Mouse (Mus musculus) splenic B cell, adult 2 months (primary cell): ENCODE measurements around the gene Cdpf1.
"Not testable (repeated sequence)": the region's sequence is repeated elsewhere in the genome, so short reads cannot be mapped to it uniquely, and the experiment has no call there.

ENCODE experiments used
- DNase-seq: peaks from one replicate; pipeline ENCODE4 v3.0.0-alpha.2; 2011; ENCODE audit warnings: low read depth, low spot score
- H3K27me3 ChIP-seq: 2 replicates; pipeline ENCODE4 v1.6.1; 2012; ENCODE audit warnings: mild to moderate bottlenecking, low read length, moderate library complexity, mixed read lengths; ENCODE audit not compliant: control insufficient read depth, poor library complexity, insufficient read depth, severe bottlenecking
- H3K36me3 ChIP-seq: 2 replicates; pipeline ENCODE4 v1.6.1; 2012; ENCODE audit warnings: mild to moderate bottlenecking, low read length, moderate library complexity, mixed read lengths; ENCODE audit not compliant: control insufficient read depth, poor library complexity, insufficient read depth, severe bottlenecking

Gene Cdpf1

GRCm38 (mm10) chr15:85788633-85789032 lies 22.9 kb downstream of the Cdpf1 start:
- no peak for DNase-seq
- no peaks in the 10 kb centered on the region for H3K36me3 ChIP-seq
- no peaks in the 10 kb centered on the region for H3K27me3 ChIP-seq

- no peak for DNase-seq
- Histone ChIP-seq H3K36me3 (no peaks in the 10 kb centered on the region), H3K27me3 (no peaks in the 10 kb centered on the region)
Observed at GRCm38 (mm10) chr15:85788051-85788450, 23.4 kb downstream of the Cdpf1 start.

- Histone ChIP-seq H3K27me3 (no peaks in the 10 kb centered on the region), H3K36me3 (no peaks in the 10 kb centered on the region)
- DNase-seq = no peak
Observed at GRCm38 (mm10) chr15:85787482-85787881, 24.0 kb downstream of the Cdpf1 start.

GRCm38 (mm10) chr15:85786711-85787110 lies 24.8 kb downstream of the Cdpf1 start:
- Histone ChIP-seq H3K27me3 (no peaks in the 10 kb centered on the region), H3K36me3 (no peaks in the 10 kb centered on the region)
- DNase-seq = no peak

- DNase-seq = no peak
- Histone ChIP-seq H3K27me3 (no peaks in the 10 kb centered on the region), H3K36me3 (no peaks in the 10 kb centered on the region)
Observed at GRCm38 (mm10) chr15:85784341-85784740, 27.2 kb downstream of the Cdpf1 start.

- no peaks in the 10 kb centered on the region for H3K36me3 ChIP-seq
- no peak for DNase-seq
Observed at GRCm38 (mm10) chr15:85783146-85783545, 28.4 kb downstream of the Cdpf1 start.

GRCm38 (mm10) chr15:85778891-85779290 lies 32.6 kb downstream of the Cdpf1 start:
- not testable (repeated sequence) for DNase-seq, H3K27me3 ChIP-seq, H3K36me3 ChIP-seq

More at GRCm38 (mm10) chr15:85783146-85783545, 28.4 kb downstream of the Cdpf1 start:
- H3K27me3 ChIP-seq = no peaks in the 10 kb centered on the region

GRCm38 (mm10) chr15:85776771-85777170 lies 34.7 kb downstream of the Cdpf1 start:
- no peak for DNase-seq
- H3K36me3 ChIP-seq = no peaks in the 10 kb centered on the region
- H3K27me3 ChIP-seq = no peaks in the 10 kb centered on the region

GRCm38 (mm10) chr15:85776241-85776640 lies 35.3 kb downstream of the Cdpf1 start:
- no peaks in the 10 kb centered on the region for H3K36me3 ChIP-seq
- no peaks in the 10 kb centered on the region for H3K27me3 ChIP-seq
- DNase-seq = no peak

- Histone ChIP-seq H3K27me3 (no peaks in the 10 kb centered on the region), H3K36me3 (no peaks in the 10 kb centered on the region)
- no peak for DNase-seq
Observed at GRCm38 (mm10) chr15:85775001-85775400, 36.5 kb downstream of the Cdpf1 start.

- Histone ChIP-seq H3K27me3 (no peaks in the 10 kb centered on the region), H3K36me3 (no peaks in the 10 kb centered on the region)
- DNase-seq = no peak
Observed at GRCm38 (mm10) chr15:85774419-85774818, 37.1 kb downstream of the Cdpf1 start.

- no peaks in the 10 kb centered on the region for H3K36me3 ChIP-seq
- DNase-seq = no peak
- H3K27me3 ChIP-seq = no peaks in the 10 kb centered on the region
Observed at GRCm38 (mm10) chr15:85772146-85772740, 39.3 kb downstream of the Cdpf1 start.

- Histone ChIP-seq H3K27me3 (no peaks in the 10 kb centered on the region), H3K36me3 (no peaks in the 10 kb centered on the region)
- no peak for DNase-seq
Observed at GRCm38 (mm10) chr15:85771306-85772121, 40.0 kb downstream of the Cdpf1 start.

- H3K27me3 ChIP-seq = no peaks in the 10 kb centered on the region
- H3K36me3 ChIP-seq = no peaks in the 10 kb centered on the region
- DNase-seq = no peak
Observed at GRCm38 (mm10) chr15:85768991-85769390, 42.5 kb downstream of the Cdpf1 start.

GRCm38 (mm10) chr15:85766677-85767076 lies 44.8 kb downstream of the Cdpf1 start:
- Histone ChIP-seq H3K36me3 (no peaks in the 10 kb centered on the region), H3K27me3 (no peaks in the 10 kb centered on the region)
- DNase-seq = no peak
